In the genomic region with DNA sequence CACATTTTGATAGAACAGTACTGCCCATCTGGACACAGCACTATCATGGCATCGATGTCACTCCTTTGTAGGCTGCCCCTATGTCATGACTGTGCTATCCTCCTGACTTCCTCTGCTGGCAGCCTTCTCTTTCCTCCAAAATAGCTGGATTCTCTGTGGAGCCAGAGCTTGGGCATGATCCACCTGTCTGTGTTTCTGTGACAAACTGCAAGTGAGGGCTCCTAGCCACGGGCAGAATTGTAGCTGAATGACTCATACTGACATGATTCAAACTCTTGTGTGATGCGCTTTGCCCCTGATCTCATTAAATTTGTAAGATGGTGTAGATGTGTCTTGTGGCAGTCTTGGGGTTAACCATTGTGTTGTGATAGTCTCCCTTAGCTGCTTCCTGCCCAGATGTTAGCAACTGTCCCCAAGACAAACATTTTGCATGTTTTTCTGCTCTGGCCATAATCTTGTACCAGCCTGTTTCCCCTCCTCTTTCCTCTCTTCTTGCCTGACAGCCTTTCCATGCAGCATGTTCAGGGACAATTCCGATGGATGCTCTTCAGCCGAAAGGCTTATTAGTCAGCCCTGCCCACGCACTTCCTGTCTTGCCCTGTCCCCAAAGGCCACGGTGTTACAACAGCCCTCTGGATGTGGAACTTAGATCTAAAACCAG, we compare ENCODE assay signal across 9 mouse cellular contexts.
A peak's percentile ranks its signal among the peaks of the same experiment; 100 is the strongest.
DNase-seq lines count a peak whose midpoint lies in the region; ATAC-seq lines count a peak whose summit lies in the region.
"Had no signal": no experiment of that assay in that cellular context is flagged by ENCODE, and none has a peak within 500 bp of the region (broad histone marks: within the 10 kb centered on the region; RNA-seq: fewer than 3 reads in every experiment).

No protein-coding gene starts in this region.

- peaks cover 17% of the 10 kb centered on the region for H3K36me3 ChIP-seq in megakaryocyte, embryonic 14.5 days (replicated peaks; ENCODE audit: low read length)

- H3K4me1 ChIP-seq in megakaryocyte, embryonic 14.5 days, result peaks cover 82% of the 10 kb centered on the region

- peaks cover 6% of the 10 kb centered on the region for H3K9me3 ChIP-seq in megakaryocyte, embryonic 14.5 days

- H3K4me3 ChIP-seq in megakaryocyte, embryonic 14.5 days (replicated peaks), result peak overlapping the region; percentile 86
- H3K4me3 ChIP-seq: heart, adult 2 months had no signal

- ATAC-seq in granulocyte monocyte progenitor cell, adult 5-6 weeks (replicated peaks; ENCODE audit: poor library complexity, severe bottlenecking), result peak; percentile 75
- ATAC-seq in erythroblast, adult 5-6 weeks (replicated peaks; ENCODE audit: low FRiP score, poor library complexity, severe bottlenecking), result no peak

- no peaks in the 10 kb centered on the region for H3K27me3 ChIP-seq in megakaryocyte, embryonic 14.5 days (replicated peaks)

- DNase-seq in kidney, postnatal 10 days, result peak; percentile 29
- no peak for DNase-seq in kidney, adult 18-20 months
- DNase-seq in adipocyte (ENCODE audit: low spot score), result peak; percentile 37
- DNase-seq in thymus, adult 18-20 months, result no peak
- no peak for DNase-seq in spleen, adult 12 weeks (ENCODE audit: low spot score)

Comparison
In these comparisons a context has a peak if more than half of its experiments do, and no peak if none do; other contexts are left out.
1. DNase-seq: peak in kidney, postnatal 10 days (single experiment) and adipocyte (single experiment); none in kidney, adult 18-20 months (single experiment), thymus, adult 18-20 months (0 of 2) and spleen, adult 12 weeks (single experiment).